Mouse (Mus musculus) ZHBTc4 (cell line): ENCODE measurements around the gene Gxylt2.

Source experiments
- DNase-seq: peaks from one replicate; pipeline ENCODE4 v3.0.0-alpha.2; 2011; ENCODE audit warnings: low read depth, low spot score

Gene Gxylt2

DNA sequence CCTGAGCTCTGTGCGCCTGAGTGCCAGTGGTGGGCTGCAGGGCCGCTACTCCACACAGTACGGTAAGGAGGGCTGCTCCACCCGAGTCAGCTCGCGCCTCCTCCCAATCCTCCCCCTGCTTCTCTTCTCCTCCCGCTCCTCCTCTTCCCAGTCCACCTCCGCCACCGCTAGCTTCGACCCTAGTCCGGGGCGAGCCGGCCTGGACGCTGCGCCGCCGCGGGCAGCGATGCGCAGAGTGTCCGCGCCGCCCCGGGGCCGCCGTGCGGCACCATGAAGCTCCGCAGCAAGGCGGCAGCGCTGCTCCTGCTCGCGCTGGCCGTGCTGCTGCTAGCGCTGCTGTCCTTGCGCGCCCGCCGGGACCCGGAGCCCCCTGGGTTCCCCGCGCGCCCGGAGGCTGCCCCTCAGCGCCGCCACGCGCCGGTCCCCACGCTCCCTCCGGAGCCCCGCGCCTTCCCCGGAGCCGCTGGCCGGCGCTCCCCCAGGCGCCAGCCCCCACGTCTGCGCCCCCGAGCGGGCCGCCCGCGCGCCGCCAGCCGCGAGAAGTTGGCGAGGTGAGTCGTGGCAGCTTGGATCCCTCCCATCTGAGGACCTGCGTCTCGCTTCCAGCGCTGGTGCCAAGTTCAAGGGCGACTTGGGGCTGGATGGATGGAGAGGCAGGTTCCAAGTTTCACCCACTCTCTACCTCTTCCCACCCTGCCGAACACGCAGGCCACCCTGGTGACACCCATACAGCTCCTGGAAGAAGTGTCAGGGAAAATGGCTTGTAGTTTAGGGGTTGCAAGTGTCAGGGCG lies at the start of gene Gxylt2:
TSS of gene Gxylt2 (plus strand) at position 161 of the 792 bp plus-strand sequence.
- DNase-seq, result peak; percentile 67

DNA sequence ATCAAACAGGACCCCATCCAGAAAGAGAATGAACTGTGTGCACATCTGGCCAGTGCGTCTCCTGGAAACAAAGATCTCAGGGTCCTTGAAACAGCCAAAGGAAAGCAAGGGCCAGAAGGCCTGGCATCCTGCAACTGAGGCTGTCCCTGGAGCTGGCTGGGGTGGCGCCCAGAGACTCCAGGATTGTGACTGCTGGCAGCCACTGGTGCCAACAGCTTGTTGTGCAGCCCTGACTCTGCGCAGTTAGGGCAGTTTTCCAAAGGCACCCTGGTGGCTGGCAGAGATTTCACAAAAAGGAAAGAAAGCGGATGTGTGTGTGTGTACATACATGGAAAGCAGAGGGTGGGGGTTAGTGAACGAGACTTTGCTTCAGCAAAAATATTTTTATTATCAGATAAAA lies 44.1 kb upstream of the Gxylt2 start:
- no peak for DNase-seq

DNA sequence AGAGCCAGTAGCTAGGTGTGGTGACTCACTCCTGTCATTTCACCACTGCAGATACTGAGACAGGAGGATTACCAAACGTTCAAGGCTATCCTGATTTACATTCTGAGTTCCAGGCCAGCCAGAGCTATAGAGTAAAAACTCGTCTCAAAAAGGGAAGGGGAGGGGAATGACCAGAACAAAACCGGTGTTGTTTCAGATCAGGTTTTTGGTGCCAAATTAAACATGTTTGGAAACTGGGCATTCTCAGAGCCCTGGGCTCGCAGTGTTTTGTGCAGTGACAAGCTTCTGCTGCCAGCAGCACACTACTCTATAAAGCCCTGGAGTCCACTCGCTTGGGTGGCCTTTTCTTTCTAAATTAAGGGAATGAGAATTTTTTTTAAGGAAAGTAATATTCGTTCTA lies 42.3 kb upstream of the Gxylt2 start:
- no peak for DNase-seq

DNA sequence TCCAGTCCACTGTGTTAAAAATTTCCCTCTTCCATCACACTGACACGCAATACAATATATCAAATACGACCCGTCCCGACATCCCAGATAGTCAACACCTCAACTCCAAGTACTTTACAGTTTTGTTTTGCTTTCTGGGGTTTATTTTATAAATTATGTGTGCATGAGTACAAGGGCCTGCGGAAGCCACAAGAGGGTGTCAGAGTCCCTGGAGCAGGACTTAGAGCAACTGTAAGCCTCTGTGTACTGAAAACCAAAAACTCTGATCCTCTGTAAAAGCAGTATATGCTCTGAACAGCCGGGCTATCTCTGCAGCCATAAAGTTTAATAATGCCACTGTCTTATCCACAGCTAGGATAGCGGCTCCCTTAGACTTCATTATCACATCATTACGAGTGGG lies 36.9 kb upstream of the Gxylt2 start:
- no peak for DNase-seq

DNA sequence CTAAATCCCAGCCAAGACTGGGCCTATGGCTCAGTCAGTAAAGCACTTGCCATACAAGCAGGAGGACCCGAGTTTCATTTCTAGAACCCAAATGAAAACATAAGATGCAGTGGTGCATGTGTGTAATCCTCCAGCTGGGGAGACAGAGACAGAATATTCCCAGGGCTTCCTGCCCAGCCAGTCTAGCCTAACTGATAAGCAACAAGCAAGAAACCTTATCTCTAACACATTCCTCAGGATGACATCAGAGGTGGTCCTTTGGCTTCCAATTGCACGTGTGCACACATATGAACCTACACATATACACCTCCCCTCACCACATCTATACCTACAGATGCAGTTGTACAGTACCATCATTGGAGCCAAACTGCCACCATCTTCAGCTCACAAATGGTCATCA lies 35.7 kb upstream of the Gxylt2 start:
- DNase-seq, result no peak

DNA sequence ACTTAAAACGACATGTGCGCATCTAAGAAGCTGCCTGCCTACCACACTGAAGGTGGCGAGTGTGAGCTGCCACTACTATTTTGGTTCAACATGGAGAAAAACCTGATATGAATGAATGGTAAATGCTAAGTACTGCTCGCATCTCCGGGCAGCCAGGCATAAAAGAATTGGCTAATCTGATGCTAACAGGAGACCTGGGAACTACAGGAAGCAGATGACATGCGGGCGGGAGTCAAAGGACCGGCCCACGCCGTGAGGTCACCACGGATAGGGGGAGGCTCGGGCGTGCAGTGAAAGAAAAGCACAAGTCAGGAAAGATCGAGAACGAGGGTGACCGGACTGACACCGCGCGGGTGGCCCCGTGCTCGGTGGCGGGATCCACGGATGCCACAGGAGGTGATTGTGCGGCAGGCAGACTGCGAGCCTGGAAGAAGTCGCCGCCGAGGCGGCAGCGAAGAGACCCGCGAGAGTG lies 34.1 kb upstream of the Gxylt2 start:
- DNase-seq, result peak; percentile 62

DNA sequence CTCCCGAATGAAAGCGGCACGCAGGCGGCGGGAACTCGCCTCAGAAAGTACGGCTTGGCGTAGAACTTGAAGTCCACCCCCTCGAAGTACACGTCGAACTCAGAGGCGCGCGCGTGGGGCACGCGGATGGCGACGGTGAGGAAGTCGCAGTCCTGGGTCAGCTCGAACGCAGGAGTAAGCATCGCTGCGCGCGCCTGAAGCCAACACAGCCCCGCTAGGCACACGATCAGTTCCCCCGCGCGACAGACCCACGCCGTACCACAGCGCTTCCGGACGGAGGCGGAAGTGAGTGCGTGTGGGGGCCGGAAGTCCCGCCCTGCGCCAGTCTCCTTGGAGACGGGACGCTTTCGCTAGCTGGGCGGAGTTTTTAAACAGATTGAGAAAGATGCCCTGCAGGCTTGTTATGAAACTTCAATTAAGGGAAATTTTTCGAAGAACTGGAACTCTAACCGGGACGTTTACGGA lies 33.6 kb upstream of the Gxylt2 start, which contains the start of gene Shq1:
TSS of gene Shq1 (minus strand) at position 278 of the 465 bp plus-strand sequence.
- DNase-seq, result peak; percentile 90

DNA sequence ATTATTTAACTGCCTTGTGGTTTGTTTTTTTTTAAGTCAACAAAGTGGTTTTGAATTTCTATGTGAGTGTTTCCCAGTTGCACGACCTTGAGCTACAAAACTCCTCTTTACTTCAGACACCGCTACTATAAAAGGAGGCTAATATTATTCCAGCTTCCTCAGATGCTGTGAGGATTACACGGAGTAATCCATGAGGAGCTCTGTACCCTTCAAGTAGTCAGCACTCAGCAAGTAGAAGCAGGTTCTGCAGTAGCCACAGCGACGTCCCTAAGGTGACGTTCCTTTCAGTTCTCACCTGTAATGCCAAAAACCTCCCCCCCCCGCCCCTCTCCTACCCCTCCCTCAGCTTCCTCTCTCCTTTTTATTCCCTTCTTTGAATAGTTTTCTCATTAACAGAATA lies 33.1 kb upstream of the Gxylt2 start:
- no peak for DNase-seq

DNA sequence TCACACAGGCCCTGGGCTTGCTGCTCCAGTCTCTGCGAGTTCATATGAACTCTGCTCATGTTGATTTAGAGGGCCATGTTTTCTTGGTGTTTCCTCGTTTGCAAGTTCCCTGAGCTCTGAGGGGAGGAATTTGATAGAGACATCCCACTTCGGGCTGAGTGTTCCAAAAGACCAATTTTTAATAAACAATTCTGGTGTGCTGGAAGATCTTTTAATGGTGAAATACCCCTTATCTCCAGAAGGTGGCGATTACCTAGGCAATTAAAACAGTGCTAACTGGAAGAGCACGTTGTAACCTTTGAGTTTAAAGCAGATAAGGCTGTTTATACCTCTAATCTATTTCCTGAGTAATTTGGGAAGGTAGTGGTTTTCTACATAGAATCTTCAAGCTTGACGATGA lies 29.6 kb upstream of the Gxylt2 start:
- DNase-seq, result peak; percentile 42

DNA sequence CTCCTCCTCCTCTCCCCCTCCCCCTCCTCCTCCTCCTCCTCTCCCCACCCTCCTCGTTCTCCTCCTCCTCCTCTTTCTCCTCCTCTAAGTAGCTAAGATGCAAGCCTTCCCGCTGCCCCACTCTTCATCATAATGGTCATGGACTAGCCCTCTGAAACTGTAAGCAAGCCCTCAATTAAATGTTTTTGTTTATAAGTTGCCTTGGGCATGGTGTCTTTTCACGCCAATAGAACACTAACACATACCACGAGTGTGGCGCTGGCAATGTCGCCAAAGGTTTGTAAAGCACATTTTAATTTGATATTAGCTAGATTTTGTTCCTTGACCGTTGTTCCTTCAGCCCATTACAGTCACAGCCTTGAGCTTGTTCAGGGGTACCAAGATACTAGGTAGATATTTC lies 28.1 kb upstream of the Gxylt2 start:
- no peak for DNase-seq

DNA sequence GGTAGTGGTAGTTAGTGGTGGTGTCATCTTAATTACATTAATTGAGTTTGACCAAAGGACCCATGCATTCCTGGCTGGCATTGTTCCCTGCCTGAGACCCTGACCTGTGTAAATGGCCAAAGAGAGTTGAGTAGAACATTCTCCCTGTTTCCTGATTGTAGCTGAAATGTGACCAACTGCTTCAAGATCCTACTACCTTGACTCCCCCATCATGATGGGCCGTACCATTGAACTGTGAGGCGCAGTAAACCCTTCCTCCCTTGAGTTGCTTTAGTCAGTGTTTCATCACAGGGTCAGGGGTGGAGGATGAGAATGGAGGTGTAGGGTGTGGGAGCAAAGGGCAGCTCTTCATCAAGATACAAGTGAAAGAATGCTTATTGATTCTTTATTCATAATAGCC lies 25.9 kb upstream of the Gxylt2 start:
- DNase-seq, result no peak

DNA sequence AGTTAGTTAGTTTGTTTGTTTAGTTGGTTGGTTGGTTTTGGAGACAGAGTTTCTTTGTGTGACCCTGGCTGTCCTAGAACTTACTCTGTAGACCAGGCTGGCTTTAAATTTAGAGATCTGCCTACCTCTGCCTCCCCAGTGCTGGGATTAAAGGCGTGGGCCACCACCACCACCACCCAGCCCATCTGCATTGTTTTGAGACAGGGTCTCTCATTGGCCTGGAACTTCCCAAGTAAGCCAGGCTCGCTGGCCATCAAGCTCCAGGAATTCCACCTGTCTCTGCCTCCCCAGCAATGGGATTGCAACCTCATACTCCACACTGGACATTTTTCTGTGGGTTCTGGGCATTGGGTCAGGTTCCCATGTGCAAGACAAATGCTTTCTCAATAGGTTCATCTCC lies 18.2 kb upstream of the Gxylt2 start:
- no peak for DNase-seq

DNA sequence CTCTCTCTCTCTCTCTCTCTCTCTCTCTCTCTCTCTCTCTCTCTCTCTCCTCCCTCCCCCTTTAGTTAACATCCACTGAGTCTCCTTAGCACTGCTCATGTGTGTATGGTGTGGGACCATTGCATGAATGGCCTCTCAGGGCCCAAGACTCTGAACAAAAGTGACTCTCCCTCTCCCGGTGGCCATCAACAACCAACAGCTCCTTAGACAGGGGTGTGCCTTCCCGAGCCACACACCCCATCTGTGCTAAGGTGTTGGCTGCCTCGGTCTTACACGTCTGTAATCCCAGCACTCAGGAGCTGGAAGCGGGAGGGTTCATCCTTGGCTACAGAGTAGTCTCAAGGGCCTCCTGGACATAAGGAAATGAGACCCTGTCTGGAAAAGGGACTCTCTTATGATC lies 4.5 kb upstream of the Gxylt2 start:
- no peak for DNase-seq

DNA sequence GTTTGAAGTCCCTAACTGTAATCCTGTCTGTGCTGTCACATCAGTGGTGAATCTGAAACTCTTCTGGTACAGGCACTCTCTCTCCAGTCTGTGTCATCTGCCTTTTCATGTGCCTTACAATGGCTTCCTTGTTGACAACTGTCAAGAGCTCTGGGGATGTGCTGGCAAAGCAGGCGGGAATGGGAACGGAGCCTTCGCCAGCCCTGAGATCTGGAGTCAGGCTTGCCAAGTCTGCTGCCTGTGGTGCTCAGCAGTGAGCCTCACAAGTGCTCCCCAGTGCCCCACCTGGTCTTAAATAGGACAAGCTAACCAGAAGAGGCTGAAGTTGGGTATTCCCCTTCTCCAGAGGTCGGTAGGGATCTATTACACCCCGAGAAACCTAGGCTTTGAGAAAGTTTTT lies 3.8 kb upstream of the Gxylt2 start:
- no peak for DNase-seq

DNA sequence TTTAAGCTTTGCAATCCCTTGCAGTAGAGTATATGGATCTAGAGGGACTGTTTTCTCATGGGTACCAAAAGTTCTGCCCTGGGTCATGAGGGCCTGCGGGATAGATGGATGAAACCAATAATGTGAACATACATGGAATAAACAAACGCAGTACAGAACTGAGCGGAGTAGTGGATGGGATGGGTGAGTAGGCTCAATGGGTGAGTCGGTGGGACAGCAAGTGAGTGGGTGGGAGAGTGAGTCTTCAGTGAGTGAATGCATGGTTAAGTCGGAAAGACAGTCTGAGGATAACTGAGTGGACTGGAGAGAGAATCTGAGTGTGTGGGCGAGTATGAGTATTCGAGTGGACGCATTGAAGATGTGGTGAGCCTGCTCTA lies 349 bp upstream of the Gxylt2 start:
- DNase-seq, result no peak

DNA sequence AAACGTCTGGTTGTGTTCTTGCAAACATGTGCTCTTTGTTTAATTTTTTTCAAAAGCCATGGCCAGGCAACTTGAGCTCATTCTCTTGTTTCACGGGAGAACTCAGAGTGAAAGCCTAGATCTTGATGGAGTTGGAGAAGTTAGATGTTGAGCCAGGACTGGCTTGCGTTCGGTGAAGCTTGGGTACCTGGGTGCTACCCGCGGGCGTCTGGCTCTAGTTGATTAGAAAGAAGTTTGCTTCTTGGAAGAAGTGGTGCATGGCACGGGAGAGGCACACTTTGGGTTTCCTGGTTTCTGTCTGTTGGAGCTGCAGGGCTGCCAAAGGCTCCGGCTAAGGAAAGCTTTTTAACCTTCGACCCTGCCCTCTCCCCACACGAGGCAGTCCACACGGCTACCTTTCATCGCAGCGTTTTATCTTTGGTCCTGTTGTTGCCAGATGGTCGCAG lies 855 bp downstream of the Gxylt2 start:
- no peak for DNase-seq

DNA sequence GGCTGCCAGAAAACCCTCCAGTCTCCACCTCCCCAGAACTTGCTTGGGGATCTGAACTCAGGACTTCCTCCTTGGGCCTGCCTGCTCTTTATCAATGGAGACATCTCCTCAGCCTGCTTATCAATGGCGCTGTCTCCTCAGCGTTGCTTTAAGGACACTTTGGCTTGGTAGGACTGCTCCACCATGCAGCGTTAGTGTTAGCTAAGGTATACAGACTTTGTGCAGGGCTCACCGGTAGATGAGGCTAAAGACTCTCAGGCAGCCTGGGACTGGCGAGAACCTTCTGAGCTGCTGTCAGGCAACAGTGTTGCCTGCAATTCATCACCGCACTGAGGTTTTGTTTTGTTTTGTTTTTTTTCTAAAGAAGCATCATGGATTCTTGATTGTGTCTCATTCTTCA lies 2.3 kb downstream of the Gxylt2 start:
- no peak for DNase-seq

DNA sequence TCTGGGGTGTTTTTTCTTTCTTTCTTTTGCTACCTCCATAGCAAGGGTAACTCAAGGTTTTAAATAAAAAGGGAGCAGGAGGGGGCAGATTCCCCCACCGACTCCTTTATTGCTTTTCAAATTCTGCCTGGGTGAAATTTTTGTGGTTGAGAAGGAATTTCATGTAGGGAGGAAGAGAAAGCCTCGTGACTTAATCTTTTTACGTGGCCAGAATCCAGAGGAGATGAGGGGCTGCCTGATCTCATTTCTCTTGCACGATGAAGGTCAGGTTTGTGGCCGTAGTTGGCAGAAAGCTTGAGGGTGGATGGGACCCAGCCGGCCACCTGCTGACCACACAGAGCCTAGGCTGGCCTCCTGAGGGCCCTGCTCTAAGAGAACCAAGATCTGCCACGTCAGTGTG lies 3.0 kb downstream of the Gxylt2 start:
- no peak for DNase-seq

DNA sequence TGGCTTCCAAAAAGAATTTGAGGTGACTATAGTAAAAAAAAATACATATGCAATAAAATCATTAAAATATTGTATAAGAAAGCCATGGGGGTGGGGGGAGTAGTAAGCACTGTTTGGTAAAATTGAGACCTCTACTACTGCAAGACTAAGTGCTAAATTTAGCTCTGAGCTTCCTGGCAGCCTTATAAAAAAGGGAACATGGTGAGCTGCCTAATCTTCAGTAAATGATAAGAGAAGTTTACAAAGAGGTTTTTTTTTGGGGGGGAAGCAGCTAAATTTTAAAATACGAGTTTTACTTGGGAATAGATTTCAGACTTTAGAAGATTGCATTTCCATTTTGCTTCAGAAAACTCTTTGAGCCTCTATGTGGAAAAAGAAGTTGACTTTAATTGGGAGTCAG lies 3.7 kb downstream of the Gxylt2 start:
- DNase-seq, result no peak

DNA sequence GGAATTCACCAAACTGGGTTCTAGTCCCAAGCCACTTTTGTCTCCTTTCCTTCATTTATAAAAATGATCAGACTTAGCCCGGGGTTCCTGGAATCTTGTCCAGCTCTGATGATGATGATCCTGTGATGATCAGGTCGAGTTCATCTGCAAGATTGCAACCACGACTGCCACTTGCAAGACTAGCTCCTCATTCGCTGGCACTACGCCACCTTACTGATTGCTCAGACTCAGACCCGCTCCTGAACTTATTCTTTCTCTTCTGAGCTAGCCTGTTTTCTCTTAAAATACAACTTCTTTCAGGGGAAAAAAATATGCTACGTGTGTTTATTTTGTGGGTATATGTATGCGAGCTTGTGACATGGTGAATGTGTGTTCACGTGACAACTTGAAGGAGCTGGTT lies 4.5 kb downstream of the Gxylt2 start:
- DNase-seq, result no peak

DNA sequence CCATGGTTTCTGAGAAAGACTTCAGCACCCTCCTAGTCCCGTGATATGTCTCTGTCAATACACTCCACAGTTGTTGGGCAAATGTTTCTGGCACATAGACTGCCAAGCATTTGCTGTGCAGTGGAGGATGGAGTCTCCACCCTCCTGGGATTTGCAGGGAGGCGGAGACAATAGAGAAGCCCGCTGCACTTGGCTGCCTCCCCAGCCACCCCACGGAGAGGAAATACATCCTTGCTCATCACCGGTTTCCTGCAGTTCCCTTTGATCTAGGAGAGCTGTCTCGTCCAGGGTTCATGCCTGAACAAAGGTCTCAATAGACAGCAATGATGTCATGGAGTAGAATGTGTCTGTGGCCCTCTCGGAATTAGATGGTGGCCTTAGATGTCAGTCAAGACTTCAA lies 4.9 kb downstream of the Gxylt2 start:
- peak; percentile 86 for DNase-seq

DNA sequence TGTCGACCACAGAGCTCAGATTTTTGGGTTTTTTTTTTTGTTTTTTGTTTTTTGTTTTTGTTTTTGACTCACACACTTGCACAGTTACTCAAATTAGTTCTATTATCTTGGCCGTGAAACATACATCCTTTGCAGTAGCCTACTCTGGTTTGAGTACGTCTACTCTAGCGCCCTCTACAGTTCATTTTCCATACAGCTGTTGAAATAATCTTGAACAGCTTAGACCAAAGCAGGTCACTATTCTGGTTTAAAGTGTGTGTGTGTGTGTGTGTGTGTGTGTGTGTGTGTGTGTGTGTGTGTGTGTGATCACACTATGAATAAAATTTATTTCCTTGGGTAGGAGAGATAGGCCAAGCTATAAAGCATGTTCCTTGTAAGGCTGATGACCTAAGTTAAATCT lies 5.6 kb downstream of the Gxylt2 start:
- peak; percentile 57 for DNase-seq

DNA sequence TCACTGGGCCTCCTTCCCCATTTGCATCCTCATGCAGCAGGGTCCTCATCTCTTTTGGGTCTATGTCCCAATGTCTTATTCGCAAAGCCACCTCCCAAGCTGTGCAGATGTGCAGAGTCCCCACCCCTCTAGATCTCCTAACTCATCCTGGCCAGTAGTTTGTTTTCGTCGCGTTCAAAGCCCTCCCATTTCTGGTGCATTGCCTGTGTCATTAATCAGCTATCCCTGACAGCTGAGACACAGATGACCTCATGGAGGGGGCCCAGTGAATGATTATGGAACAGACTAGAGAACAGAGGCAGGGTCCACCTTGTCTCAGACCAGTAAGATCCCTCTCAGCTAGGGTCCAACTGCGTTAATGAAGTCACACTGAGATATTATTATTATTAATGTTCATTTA lies 6.3 kb downstream of the Gxylt2 start:
- DNase-seq, result no peak
